Mouse (Mus musculus): ENCODE results near the gene 6430571L13Rik.

6430571L13Rik gene

GRCm38 (mm10) chr9:107340911-107341645 is 676 bp downstream of the 6430571L13Rik start:
- DNase-seq, result no peak

GRCm38 (mm10) chr9:107342201-107342709 is 1.9 kb downstream of the 6430571L13Rik start:
- DNase-seq, result no peak

- DNase-seq, result peak; percentile 94
Measured at GRCm38 (mm10) chr9:107343146-107343943, 2.9 kb downstream of the 6430571L13Rik start.

GRCm38 (mm10) chr9:107344027-107344426 is 3.6 kb downstream of the 6430571L13Rik start:
- DNase-seq, result no peak

- no peak for DNase-seq
Measured at GRCm38 (mm10) chr9:107346081-107346480, 5.7 kb downstream of the 6430571L13Rik start.

GRCm38 (mm10) chr9:107347586-107348183 is 7.3 kb downstream of the 6430571L13Rik start:
- DNase-seq, result no peak

- DNase-seq, result no peak
Measured at GRCm38 (mm10) chr9:107349321-107349720, 8.9 kb downstream of the 6430571L13Rik start.

- no peak for DNase-seq
Measured at GRCm38 (mm10) chr9:107354826-107355225, 14.4 kb downstream of the 6430571L13Rik start.

- peak; percentile 78 for DNase-seq
Measured at GRCm38 (mm10) chr9:107355870-107356765, 15.7 kb downstream of the 6430571L13Rik start.

GRCm38 (mm10) chr9:107357651-107358050 is 17.2 kb downstream of the 6430571L13Rik start:
- peak; percentile 87 for DNase-seq

- DNase-seq, result no peak
Measured at GRCm38 (mm10) chr9:107360989-107361388, 20.6 kb downstream of the 6430571L13Rik start.

GRCm38 (mm10) chr9:107366644-107367043 is 26.2 kb downstream of the 6430571L13Rik start:
- DNase-seq, result peak; percentile 68

GRCm38 (mm10) chr9:107368302-107368701 is 27.9 kb downstream of the 6430571L13Rik start:
- no peak for DNase-seq

GRCm38 (mm10) chr9:107369270-107370105 is 29.1 kb downstream of the 6430571L13Rik start:
- no peak for DNase-seq

- no peak for DNase-seq
Measured at GRCm38 (mm10) chr9:107370106-107370463, 29.7 kb downstream of the 6430571L13Rik start.

GRCm38 (mm10) chr9:107372441-107372840 is 32.0 kb downstream of the 6430571L13Rik start:
- DNase-seq, result no peak

- DNase-seq, result no peak
Measured at GRCm38 (mm10) chr9:107374623-107375022, 34.2 kb downstream of the 6430571L13Rik start.

- DNase-seq, result no peak
Measured at GRCm38 (mm10) chr9:107375451-107375850, 35.0 kb downstream of the 6430571L13Rik start.

- peak; percentile 60 for DNase-seq
Measured at GRCm38 (mm10) chr9:107377961-107378512, 37.6 kb downstream of the 6430571L13Rik start.

- DNase-seq, result no peak
Measured at GRCm38 (mm10) chr9:107381723-107382122, 41.3 kb downstream of the 6430571L13Rik start.

GRCm38 (mm10) chr9:107384396-107384795 is 44.0 kb downstream of the 6430571L13Rik start:
- peak; percentile 51 for DNase-seq

All from cerebellum, adult 11 months (tissue).